Mouse (Mus musculus) testis, adult 2 months (tissue): Measurements from ENCODE around the gene A930004D18Rik.

ENCODE experiments used
- CTCF ChIP-seq: fragments of 200-500 bp; IDR thresholded peaks from 2 replicates; pipeline ENCODE4 v1.5.1; 2012; ENCODE audit warnings: low read depth, mild to moderate bottlenecking, inconsistent platforms, low read length, moderate library complexity; ENCODE audit not compliant: control insufficient read depth, insufficient read depth, insufficient replicate concordance
- POLR2A ChIP-seq: fragments of 200-500 bp; IDR thresholded peaks from 2 replicates; pipeline ENCODE4 v1.6.1; 2012; ENCODE audit warnings: low read depth, mild to moderate bottlenecking, inconsistent platforms, low read length, moderate library complexity; ENCODE audit not compliant: control insufficient read depth

DNA sequence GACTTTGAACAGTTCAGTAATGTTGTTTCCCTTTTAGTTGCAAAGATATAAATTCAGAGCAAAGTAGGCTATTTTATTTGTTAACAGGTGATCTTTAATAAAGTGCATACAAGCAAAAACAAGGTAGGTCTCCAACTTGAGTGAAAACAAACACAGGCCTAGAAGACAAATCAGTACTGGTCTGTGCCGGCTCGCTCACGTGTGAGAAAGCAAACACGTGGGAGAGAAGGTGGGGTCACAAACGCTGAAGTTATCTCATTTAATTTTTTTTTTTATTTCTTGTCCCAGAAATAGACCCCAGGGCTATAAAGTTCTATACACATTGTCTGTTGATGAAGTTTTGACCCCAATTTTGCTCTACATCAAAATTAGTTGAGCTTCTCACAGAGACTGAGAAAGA lies 12.4 kb downstream of the A930004D18Rik start:
- TF ChIP-seq CTCF (no peak), POLR2A (no peak)
